Mouse (Mus musculus): ENCODE data around the gene Lrmda. TPM values are rescaled to one million over a fixed set of nuclear protein-coding genes. Genes with fewer than 3 reads are reported as not detected.

Lrmda gene
- polyA plus RNA-seq, 1 experiment from 2014 or later = 0.94 TPM

GRCm38 (mm10) chr14:22589503-22590215 is 570.1 kb downstream of the Lrmda start:
- Histone ChIP-seq H3K27me3 (ENCODE audit: control insufficient read depth, insufficient read depth, low read length) (no peaks in the 10 kb centered on the region), H3K9ac (ENCODE audit: low read length) (no peak overlapping the region), H3K4me3 (replicated peaks; ENCODE audit: low read length) (no peak overlapping the region), H3K27ac (ENCODE audit: low read length) (no peak overlapping the region), H3K4me2 (ENCODE audit: low read depth, low read length) (no peak overlapping the region), H3K4me1 (ENCODE audit: control insufficient read depth, insufficient read depth, low read length) (peaks cover 6% of the 10 kb centered on the region), H3K36me3 (ENCODE audit: control insufficient read depth, insufficient read depth, low read length) (no peaks in the 10 kb centered on the region), H3K9me3 (replicated peaks; ENCODE audit: control insufficient read depth, low read length) (no peaks in the 10 kb centered on the region)
- ATAC-seq (ENCODE audit: insufficient read depth, low FRiP score) = no peak
- 52% methylated on average over 7 of the region's 7 CpGs for WGBS

- WGBS = 70% methylated on average over 2 of the region's 2 CpGs
Measured at GRCm38 (mm10) chr14:22591186-22591585, 571.7 kb downstream of the Lrmda start.

DNA sequence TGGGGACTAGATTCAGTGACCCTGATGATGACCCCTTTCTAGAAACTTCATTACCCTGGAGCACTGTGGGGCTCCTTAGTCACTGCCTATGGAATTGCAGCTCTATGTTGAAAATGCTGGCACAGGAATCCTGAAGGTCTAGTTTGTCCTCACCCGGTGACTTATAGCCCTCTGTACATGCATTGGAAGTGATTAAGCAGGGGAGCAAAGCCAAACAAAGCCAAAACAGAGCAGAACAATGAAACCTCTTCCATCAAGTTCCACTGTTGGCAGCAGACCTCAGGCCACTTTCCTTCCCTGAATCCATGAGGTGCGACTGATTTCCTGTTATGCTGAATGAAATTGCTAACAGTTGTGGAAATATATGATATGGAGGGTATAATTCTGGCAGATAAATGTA is 578.0 kb downstream of the Lrmda start:
- no peaks in the 10 kb centered on the region for H3K27me3 ChIP-seq (ENCODE audit: control insufficient read depth, insufficient read depth, low read length)
- H3K4me2 ChIP-seq (ENCODE audit: low read depth, low read length) = no peak overlapping the region
- H3K9ac ChIP-seq (ENCODE audit: low read length) = no peak overlapping the region
- no peak overlapping the region for H3K4me3 ChIP-seq (replicated peaks; ENCODE audit: low read length)
- H3K36me3 ChIP-seq (ENCODE audit: control insufficient read depth, insufficient read depth, low read length) = no peaks in the 10 kb centered on the region
- no peak for ATAC-seq (ENCODE audit: insufficient read depth, low FRiP score)
- H3K9me3 ChIP-seq (replicated peaks; ENCODE audit: control insufficient read depth, low read length) = no peaks in the 10 kb centered on the region
- 0 out of 2 replicates have a peak overlapping the region, but pooled peaks have one; percentile 10 for H3K27ac ChIP-seq (ENCODE audit: low read length)
- WGBS = 44% methylated on average over 2 of the region's 2 CpGs
- peaks cover 6% of the 10 kb centered on the region; the same call in 1 of the 2 replicates for H3K4me1 ChIP-seq (ENCODE audit: control insufficient read depth, insufficient read depth, low read length)

More at GRCm38 (mm10) chr14:22591186-22591585, 571.7 kb downstream of the Lrmda start:
- Histone ChIP-seq H3K9ac (ENCODE audit: low read length) (no peak overlapping the region), H3K4me3 (replicated peaks; ENCODE audit: low read length) (no peak overlapping the region), H3K4me1 (ENCODE audit: control insufficient read depth, insufficient read depth, low read length) (peaks cover 6% of the 10 kb centered on the region), H3K27me3 (ENCODE audit: control insufficient read depth, insufficient read depth, low read length) (no peaks in the 10 kb centered on the region), H3K9me3 (replicated peaks; ENCODE audit: control insufficient read depth, low read length) (no peaks in the 10 kb centered on the region), H3K27ac (ENCODE audit: low read length) (no peak overlapping the region), H3K4me2 (ENCODE audit: low read depth, low read length) (no peak overlapping the region), H3K36me3 (ENCODE audit: control insufficient read depth, insufficient read depth, low read length) (no peaks in the 10 kb centered on the region)
- ATAC-seq (ENCODE audit: insufficient read depth, low FRiP score) = no peak

GRCm38 (mm10) chr14:22598638-22599037 is 579.1 kb downstream of the Lrmda start:
- Histone ChIP-seq H3K4me2 (ENCODE audit: low read depth, low read length) (no peak overlapping the region), H3K9ac (ENCODE audit: low read length) (no peak overlapping the region), H3K9me3 (replicated peaks; ENCODE audit: control insufficient read depth, low read length) (no peaks in the 10 kb centered on the region), H3K27ac (ENCODE audit: low read length) (no peak overlapping the region), H3K4me1 (ENCODE audit: control insufficient read depth, insufficient read depth, low read length) (peaks cover 6% of the 10 kb centered on the region; the same call in 1 of the 2 replicates), H3K27me3 (ENCODE audit: control insufficient read depth, insufficient read depth, low read length) (no peaks in the 10 kb centered on the region), H3K36me3 (ENCODE audit: control insufficient read depth, insufficient read depth, low read length) (no peaks in the 10 kb centered on the region), H3K4me3 (replicated peaks; ENCODE audit: low read length) (no peak overlapping the region)
- WGBS = 86% methylated on average over 5 of the region's 5 CpGs
- ATAC-seq (ENCODE audit: insufficient read depth, low FRiP score) = no peak

DNA sequence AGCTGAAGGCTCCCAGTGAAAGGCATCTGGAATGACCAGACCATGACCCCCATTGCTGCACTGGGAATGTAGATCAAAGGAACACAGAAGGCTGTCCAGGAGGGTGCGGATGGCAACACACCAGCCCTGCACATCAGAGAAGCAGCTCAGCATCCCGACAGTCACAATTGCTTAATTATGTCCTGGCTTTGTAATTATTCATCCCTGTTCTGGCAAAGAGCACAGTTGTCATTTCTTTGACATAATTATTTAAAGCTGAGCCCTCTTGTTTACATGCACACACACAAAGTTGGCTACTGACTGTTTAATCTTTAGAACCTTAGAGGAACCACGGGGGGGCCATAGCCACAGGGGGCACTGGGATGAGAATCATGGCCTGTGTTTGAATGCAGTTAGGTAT is 580.7 kb downstream of the Lrmda start:
- Histone ChIP-seq H3K9ac (ENCODE audit: low read length) (no peak overlapping the region), H3K4me1 (ENCODE audit: control insufficient read depth, insufficient read depth, low read length) (peaks cover 6% of the 10 kb centered on the region; the same call in 1 of the 2 replicates), H3K4me2 (ENCODE audit: low read depth, low read length) (no peak overlapping the region), H3K27me3 (ENCODE audit: control insufficient read depth, insufficient read depth, low read length) (no peaks in the 10 kb centered on the region), H3K9me3 (replicated peaks; ENCODE audit: control insufficient read depth, low read length) (no peaks in the 10 kb centered on the region), H3K27ac (ENCODE audit: low read length) (no peak overlapping the region), H3K36me3 (ENCODE audit: control insufficient read depth, insufficient read depth, low read length) (no peaks in the 10 kb centered on the region), H3K4me3 (replicated peaks; ENCODE audit: low read length) (no peak overlapping the region)
- 48% methylated on average over 3 of the region's 3 CpGs for WGBS
- no peak for ATAC-seq (ENCODE audit: insufficient read depth, low FRiP score)

- Histone ChIP-seq H3K27ac (ENCODE audit: low read length) (no peak overlapping the region), H3K4me1 (ENCODE audit: control insufficient read depth, insufficient read depth, low read length) (peaks cover 3% of the 10 kb centered on the region; the same call in 1 of the 2 replicates), H3K27me3 (ENCODE audit: control insufficient read depth, insufficient read depth, low read length) (no peaks in the 10 kb centered on the region), H3K9me3 (replicated peaks; ENCODE audit: control insufficient read depth, low read length) (no peaks in the 10 kb centered on the region), H3K4me3 (replicated peaks; ENCODE audit: low read length) (no peak overlapping the region), H3K9ac (ENCODE audit: low read length) (no peak overlapping the region), H3K4me2 (ENCODE audit: low read depth, low read length) (no peak overlapping the region), H3K36me3 (ENCODE audit: control insufficient read depth, insufficient read depth, low read length) (no peaks in the 10 kb centered on the region)
- no peak for ATAC-seq (ENCODE audit: insufficient read depth, low FRiP score)
- 87% methylated on average over 2 of the region's 2 CpGs for WGBS
Measured at GRCm38 (mm10) chr14:22602308-22602707, 582.8 kb downstream of the Lrmda start.

- Histone ChIP-seq H3K4me2 (ENCODE audit: low read depth, low read length) (no peak overlapping the region), H3K27me3 (ENCODE audit: control insufficient read depth, insufficient read depth, low read length) (no peaks in the 10 kb centered on the region), H3K9ac (ENCODE audit: low read length) (no peak overlapping the region), H3K4me3 (replicated peaks; ENCODE audit: low read length) (no peak overlapping the region), H3K9me3 (replicated peaks; ENCODE audit: control insufficient read depth, low read length) (no peaks in the 10 kb centered on the region), H3K27ac (ENCODE audit: low read length) (peak overlapping the region; percentile 60), H3K36me3 (ENCODE audit: control insufficient read depth, insufficient read depth, low read length) (no peaks in the 10 kb centered on the region), H3K4me1 (ENCODE audit: control insufficient read depth, insufficient read depth, low read length) (0 out of 2 replicates have a peak, but pooled peaks cover 11% of the 10 kb centered on the region)
- WGBS = 49% methylated on average over 5 of the region's 5 CpGs
- peak; percentile 50; the same call in 1 of the 2 replicates for ATAC-seq (ENCODE audit: insufficient read depth, low FRiP score)
Measured at GRCm38 (mm10) chr14:22608599-22608998, 589.1 kb downstream of the Lrmda start.

DNA sequence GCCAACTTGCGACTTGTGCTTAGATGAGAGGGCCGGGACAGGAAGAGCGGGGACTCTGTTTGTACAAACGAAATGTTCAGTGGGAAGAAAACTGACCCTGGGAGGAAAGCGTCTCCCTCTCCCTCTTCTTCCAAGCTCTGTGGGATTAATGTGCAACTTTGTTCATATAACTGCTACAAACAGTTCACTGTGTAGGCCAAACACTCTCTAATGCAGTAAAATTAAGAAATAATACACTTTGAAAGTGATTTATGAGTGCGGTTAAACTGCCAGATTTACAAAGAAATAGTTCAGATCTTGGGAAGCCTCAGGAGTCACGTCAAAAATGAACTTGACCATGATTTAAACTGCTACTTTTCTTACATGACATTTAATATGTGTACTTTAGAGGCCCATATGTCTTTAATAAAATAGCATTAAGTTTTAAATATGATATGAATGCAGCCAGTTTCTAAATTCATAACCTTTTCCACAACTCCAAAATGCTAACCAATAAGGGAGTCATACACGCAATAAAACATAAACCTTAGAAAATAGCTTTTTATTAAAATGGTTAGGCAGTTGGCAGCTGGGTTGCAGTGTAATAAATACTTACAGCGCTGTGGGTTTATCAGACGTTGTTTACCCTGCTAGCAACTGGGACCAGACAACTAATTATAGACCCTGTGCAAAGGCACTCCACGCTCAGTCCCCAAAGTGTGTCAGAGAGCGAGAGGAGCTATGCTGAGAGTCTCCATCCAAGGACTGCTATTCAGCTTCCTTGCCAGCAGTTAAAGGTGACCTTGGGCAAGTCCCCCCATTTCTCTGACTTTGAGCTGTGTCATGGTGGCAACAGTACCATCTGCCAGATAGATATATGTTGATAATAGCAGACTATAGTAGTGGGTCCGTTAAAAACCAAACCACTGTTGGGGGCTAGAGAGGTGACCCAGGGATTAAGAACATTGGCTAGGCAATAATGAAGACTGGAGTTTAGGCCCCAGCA is 590.0 kb downstream of the Lrmda start:
- 0 out of 2 replicates have a peak, but pooled peaks cover 11% of the 10 kb centered on the region for H3K4me1 ChIP-seq (ENCODE audit: control insufficient read depth, insufficient read depth, low read length)
- 45% methylated on average over 13 of the region's 13 CpGs for WGBS
- H3K27ac ChIP-seq (ENCODE audit: low read length) = peak overlapping the region; percentile 77
- H3K36me3 ChIP-seq (ENCODE audit: control insufficient read depth, insufficient read depth, low read length) = no peaks in the 10 kb centered on the region
- ATAC-seq (ENCODE audit: insufficient read depth, low FRiP score) = 0 out of 2 replicates have a peak, but pooled peaks have one; percentile 64
- H3K4me2 ChIP-seq (ENCODE audit: low read depth, low read length) = no peak overlapping the region
- 0 out of 2 replicates have a peak overlapping the region, but pooled peaks have one; percentile 35 for H3K9ac ChIP-seq (ENCODE audit: low read length)
- H3K4me3 ChIP-seq (replicated peaks; ENCODE audit: low read length) = no peak overlapping the region
- no peaks in the 10 kb centered on the region for H3K27me3 ChIP-seq (ENCODE audit: control insufficient read depth, insufficient read depth, low read length)
- no peaks in the 10 kb centered on the region for H3K9me3 ChIP-seq (replicated peaks; ENCODE audit: control insufficient read depth, low read length)
